Mouse (Mus musculus): ENCODE data around the gene Ino80d.
A peak's percentile ranks its signal among the peaks of the same experiment; 100 is the strongest.

Ino80d gene

DNA sequence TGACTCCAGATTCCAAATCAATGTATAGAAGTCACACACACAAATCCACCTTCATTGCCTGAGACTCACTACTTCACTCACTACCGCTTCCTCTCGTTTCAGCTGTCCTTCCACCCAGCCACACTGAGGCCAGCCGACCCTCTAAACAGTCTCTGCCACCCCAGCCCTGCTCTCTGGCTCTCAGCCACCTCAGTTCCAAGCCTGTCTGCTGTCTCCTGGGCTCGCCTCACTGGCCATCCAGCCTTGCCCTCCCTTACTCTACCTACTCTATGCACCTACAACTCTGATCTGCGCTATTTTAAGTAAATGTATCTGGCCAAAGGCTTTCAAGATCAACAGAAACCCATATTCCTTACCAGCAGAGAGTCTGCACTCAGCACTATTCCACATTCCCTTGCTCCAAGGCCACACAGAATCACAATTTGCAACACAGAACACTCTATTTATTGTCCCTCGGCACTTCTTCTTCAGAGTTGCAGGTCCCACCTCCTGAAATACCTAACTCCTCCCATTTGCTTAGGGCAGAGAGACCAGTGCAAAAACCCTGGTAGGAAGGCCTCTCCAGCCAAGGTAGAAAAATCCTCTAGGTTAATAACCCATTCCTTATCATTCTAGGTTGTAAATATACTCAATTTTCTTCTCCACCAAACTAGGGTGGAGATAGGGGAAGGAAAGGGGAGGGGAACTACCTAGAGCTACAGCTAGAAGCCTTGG is 6.7 kb downstream of the Ino80d start:
- no peak for DNase-seq (ENCODE audit: low spot score)

DNA sequence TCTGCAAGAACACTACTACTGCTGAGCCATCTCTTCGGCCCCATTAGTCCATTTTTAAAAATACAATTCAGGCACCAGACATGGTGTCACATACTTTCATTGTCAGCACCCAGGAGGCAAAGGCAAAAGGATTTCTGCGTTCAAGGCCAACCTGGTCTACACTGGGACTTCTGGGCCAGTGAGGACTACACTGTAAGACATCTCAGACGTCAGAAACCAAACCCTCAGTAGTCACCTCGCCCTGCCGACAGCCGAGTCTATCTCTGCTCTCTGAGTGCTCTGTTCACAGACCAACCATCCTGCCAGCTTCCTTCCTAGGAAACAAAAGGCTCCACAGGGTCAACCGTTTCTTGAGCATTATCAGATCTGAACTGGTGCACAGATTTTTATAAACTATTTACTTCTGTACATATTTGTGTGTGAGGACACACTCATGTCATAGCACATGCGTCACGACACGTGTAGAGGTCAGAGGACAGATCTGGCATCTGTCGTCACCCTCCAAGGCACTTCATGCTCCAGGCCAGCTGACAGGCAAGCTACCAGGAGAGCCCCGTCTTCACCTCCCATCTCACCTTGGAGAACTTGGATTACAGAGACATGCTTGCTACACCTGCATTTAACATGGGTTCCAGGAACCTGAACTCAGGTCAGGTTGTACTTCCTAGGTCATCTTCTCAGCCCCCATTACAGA is 11.6 kb downstream of the Ino80d start:
- DNase-seq (ENCODE audit: low spot score): no peak

DNA sequence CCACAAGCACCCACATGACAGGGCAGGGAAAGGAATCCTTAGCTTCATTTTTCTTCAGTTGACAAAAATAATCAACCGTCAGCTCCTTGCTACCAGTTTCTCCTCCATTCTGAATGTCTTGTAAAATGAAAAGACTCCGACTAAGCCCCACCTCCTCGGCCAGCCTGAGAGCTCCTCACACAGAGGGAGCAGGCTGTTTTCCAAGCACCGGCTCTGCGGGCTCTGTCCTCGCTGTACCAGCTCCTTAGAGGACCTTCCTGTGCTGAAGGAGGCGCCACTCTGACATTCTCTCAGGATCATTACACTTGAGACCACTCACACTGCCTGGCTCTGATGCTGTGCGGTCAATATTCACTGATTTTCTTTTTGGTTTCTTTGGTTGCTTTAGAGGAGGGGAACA is 14.3 kb downstream of the Ino80d start:
- DNase-seq (ENCODE audit: low spot score): no peak

DNA sequence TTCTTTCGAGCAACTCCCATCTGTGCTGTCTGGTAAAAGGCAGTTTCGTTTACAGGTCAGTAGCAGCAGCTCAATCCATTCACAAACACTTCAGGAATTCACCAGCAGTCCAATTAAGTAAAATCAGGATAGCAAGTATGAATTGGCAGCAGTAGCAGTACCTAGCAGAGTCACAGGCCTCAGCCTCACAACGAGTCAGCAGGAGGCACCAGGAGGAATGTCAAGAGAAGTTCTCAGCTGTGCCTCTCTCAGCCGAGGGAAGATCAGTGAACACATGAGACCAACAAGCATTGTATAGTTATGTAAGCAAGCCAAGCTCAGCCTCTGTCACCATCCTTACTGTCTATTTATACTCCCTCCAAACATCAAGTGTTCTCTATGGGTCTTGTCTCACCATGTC is 15.6 kb downstream of the Ino80d start:
- DNase-seq (ENCODE audit: low spot score): no peak

DNA sequence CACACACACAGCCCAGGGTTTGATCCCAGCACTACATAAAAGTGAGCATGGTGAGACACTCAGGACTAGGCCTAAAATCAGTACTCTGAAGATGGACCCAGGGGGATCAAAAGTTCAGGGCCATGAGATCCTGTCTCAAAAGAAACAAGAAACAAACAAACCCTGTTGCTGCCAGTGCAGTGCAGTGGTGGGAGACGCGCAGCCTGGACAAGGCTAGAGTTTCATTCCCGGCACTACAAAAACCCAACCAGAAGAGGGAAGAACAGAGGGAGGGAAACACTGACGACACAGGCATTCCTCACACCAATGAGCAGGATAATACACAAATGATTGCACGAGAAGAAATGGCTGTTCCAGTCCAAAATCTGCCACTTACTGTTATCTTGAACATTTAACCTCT is 18.4 kb downstream of the Ino80d start:
- DNase-seq (ENCODE audit: low spot score): no peak

DNA sequence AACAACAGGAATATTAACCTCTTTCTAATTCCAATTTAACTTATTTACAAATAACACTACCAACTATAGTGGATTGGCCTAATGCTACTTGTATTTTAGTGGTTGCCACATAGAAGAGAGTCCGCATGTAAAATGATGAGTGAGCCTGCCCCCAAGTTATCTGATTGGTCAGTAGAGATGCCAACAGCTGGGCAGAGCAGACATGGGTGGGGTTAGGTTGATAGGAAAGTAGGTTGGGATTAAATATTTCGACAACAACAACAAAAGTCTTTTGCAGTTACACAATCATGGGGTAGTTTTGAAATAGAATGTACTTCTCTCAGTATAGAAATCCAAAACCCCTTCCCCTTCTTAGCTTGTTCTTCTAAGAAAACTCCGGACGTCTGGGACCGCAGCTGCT is 24.7 kb downstream of the Ino80d start:
- no peak for DNase-seq (ENCODE audit: low spot score)

DNA sequence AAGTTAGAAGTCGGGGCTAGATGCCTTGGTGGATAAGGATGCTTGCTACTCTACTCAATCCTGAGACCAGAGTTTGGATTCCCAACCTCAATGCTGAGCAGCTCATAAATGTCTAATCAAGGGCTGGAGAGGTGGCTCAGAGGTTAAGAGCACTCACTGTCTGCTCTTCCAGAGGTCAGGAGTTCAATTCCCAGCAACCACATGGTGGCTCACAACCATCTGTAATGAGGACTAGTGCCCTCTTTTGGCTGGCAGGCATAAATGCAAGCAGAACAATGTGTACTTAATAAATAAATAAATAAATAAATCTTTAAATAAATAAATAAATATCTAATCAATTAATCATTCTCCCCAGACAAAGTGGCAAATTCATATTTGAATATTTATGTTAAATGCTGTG is 25.9 kb downstream of the Ino80d start:
- DNase-seq (ENCODE audit: low spot score): peak; percentile 1

DNA sequence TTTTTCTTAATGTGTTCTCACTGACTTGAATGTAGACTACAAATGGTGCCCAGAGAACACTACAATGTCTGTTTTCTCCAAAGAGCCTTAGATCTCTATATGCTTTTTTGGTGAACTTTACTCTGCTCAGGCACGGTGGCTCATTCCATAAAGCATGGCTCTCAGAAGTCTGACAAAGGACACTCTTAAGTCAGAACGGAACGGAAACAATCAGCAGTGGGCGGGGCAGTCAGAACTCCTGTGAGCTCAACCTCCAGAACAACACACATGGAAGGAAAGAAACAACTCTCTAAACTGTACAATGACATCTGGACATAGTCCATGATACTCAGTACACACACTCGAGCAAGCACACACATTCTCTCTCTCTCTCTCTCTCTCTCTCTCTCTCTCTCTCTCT is 34.2 kb downstream of the Ino80d start:
- no peak for DNase-seq (ENCODE audit: low spot score)

DNA sequence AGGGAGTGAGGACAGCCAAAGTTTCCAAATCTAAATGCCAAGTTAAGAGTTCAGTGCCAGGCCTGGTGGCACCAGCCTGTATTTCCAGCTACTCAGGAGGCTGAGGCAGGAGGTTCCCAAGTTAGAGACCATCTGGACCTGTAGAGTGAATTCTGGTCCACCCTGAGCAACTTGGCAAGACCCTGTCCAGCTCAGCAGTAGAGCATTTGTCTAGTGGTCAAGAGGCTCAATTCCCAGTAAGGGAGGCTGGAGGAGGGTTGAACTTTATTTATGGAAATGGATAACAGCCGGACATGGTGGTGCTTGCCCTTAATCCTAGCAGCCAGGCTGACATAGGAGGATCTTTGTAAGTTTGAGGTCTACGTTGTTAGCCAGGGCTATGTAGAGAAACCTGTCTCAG is 38.1 kb downstream of the Ino80d start:
- no peak for DNase-seq (ENCODE audit: low spot score)

DNA sequence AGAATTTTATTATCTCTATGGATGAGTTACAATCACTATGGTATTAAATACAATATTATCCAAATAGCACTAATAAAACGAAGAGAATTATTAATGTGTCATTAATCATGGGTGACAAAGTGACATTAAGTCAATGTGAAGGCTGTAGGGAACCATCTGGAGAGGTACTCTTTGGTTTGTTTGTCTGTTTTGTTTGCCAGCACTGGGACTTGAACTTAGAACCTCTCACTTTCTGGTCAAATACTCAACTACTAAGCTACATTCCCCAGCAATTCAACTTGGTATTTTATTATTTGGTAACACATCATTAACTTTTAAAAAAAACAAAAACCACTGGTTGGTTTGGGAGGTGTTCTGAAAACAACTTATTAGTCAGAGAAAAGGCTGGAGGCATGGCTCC is 43.1 kb downstream of the Ino80d start:
- DNase-seq (ENCODE audit: low spot score): no peak

DNA sequence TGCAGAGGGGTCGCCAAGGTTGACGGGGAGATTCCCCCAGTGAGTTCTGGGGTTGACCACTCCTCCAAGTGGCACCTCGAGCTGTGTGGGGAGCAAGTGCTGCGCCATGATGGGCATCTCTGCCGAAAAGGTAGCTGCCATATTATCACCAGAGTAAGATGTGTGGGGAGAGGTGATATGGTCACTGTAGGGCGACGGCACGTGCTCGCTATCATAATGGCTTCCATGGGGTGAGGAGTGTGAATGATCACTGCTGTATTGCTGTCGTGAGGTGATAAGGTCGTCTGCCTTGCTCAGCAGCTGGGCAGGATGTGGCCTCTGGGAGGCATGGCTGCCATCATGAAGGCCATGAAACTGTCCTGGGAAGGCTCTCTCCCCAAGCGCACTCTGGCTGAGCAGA is 56.1 kb downstream of the Ino80d start:
- DNase-seq (ENCODE audit: low spot score): no peak

DNA sequence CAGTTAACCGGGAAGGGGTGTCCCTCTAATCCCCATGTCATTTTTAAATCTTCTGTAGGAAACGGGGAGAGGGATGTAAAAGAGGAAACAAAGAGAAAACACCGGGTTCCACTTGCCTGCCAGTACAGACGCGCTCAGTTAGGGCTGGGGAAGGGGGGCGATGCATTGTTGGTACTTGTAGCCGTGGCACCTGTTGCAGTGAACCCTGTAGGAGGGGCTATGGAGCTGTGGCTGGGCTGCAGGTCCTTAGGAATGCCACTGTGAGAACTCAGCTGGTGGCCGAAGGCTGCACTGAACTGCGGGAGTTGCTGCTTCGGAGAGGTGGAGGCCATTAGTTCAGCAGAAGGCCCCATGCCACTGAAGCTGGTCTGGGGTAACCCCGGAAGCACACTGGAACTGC is 56.6 kb downstream of the Ino80d start:
- DNase-seq (ENCODE audit: low spot score): no peak

DNA sequence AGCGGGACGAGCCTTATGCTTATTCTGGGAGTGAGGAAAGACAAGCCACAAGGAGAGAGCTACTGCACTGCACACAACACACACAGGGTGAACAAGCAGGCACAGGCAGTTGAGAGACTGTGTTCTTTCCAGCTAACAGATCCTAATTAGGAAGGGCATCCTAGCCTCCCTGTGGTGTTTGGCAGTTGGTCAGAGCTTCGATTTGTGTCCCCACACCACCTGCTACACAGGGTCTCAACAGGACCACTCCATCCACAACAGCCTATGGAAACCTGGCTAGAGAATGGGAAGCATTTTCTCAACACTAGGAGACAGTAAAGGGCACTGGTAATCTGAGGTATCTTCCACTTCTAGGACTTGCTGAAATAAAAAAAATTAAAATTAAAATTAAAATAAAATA is 57.1 kb downstream of the Ino80d start:
- DNase-seq (ENCODE audit: low spot score): no peak

DNA sequence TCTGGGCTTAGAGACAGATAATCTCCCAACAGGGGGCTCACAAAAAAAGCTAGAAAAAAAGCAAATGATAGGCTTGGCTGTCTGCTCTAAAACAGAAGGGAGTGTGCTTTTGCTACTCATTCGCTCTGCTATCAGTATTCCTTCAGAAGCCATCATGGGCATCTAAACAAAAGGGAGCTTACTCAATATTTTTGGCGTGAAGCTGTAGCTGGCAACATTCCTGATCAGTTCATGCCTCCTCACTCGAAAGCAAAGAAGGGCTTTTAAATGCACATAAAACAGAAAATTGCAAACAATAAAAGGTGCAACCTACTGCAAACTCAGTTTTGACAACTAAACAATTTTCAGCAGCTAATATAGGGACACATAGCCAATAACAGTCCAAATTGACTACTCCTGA is 59.1 kb downstream of the Ino80d start:
- no peak for DNase-seq (ENCODE audit: low spot score)

DNA sequence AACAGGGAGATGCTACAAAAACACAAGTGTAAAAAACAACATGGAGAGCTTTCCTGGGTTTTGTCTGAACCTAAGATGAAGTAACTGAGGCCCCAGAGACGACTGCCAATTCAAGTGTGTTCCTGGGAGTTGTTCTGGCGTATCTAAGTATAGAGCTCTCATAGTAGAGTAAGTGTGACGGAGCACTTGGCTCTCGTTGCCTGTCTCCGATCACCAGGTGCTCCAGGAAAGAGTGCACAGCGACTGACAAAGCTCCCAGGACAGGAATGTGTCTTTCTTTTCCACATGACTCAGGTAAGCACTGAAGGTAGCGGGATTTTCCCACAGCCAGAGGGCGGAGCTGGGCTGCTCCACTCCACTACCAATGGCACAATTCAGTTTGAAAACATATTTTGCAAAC is 63.6 kb downstream of the Ino80d start:
- DNase-seq (ENCODE audit: low spot score): no peak

DNA sequence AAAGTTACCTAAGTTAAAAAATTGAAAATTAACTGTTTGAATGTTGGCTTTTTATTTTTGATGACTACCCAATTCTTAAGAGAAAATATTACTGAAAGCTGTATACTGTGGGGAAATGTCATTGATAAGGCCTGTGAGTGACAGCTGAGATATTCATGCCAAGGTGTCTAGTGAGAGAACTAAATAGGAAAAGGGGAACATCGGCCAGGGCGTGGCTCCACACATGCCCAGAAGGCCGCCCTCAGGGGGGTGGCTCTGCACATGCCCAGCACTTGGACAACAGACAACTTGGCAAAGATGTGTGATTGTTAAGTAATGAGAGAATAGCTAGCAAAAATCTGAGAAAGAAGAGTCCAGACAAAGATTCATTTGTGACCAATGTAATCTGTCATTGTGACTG is 64.5 kb downstream of the Ino80d start:
- DNase-seq (ENCODE audit: low spot score): no peak

DNA sequence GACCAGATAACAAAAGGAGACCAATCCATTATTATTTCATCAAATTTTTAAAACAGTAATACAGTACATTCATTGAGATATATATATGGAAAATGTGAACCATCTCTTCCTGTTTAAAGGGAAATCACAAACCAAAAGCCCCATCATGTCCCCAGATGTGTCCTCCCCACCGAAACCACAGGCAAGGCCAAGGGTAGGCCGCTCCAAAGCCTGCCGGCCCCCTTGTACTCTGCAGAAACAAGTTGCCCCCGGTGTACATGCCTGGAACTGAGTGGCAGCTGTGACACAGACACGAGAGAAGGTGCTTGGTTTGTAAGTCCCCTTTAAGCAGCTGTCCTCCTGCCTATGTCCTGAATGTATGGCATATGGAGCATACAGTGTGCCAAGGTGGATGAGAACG is 66.5 kb downstream of the Ino80d start:
- no peak for DNase-seq (ENCODE audit: low spot score)

DNA sequence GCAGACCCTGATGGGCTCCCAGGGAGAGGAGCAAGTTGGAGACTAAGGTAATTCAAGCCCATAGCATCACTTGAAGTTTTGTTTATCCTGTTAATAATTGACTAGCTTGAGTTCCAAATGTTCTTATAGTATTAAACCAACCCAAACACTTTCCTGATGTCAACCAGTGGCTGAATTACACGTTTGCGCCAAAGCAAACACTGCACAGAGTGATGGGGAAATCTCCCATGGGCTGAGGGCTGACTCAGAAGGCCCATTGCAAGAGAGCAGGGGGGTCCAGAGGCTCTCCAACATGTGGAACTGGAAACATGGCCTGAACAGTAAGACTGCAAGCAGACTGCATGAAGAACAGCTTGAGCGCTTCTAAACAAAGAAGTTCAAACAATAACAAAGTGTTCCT is 81.5 kb downstream of the Ino80d start:
- no peak for DNase-seq (ENCODE audit: low spot score)

DNA sequence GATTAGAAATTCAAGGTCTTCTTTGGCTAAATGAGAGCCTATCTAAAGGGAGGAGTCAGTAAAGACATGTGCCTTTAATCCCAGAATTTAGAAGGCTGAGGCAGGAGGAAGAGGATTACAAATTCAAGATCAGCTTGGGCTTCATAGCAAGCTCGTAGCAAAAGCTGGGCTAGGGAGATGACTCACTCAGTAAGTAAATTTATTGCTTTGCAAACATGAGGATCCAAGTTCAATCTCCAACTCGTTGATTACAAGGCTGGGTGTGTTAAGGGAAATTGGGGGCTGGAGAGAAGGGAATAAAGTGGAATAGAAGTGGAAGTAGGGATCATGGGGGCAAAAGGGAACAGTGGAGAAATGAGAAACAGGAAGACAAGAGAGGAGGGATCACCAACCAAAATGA is 94.6 kb downstream of the Ino80d start:
- DNase-seq (ENCODE audit: low spot score): no peak

DNA sequence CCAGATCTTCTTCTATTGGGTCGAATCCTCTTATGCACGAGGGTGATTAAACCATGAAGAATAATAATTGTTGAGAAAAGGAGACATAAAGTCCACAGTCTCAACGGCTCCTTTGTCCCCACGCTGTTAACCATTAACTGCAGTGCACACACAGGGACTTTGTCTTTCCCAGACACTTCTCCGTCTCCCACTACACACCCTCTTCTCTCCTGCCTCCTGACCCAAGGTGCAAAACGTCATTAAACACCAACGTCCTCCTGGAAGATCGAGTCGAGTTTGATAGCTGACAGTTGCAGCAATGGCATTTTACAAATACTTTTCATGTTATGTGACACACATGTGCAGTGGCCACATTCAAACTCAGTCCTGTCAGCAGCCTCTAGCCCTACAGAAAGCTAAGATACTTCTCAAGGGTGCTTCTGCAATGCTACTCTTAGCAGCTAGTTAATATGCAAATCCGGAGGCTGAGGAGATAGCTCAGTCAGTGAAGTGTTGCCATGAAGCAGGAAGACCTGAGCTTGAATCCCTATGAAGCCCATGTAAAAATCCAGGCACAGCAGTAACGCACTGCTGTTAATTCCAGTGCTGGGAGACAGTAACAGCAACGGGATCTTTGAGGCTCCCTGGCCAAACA is 109.3 kb downstream of the Ino80d start:
- DNase-seq (ENCODE audit: low spot score): no peak

DNA sequence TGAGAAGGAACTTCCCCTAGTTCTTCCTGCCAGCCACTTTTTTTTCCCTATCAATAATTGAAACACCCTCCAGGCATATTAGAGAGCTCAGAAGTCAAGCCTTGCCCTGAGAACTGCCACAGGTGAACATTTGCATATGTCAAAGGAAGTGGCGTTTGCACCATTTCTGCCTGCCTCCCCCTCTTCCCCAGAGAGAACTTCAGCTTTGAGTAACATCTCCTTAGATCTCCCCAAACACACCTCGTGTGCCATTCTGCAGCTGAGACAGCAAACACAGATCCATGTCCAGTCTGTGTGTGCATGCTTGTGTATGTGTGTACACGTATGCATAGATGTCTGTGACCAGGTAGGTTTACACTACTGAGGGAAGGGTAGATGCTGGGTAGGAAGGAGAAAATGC is 112.6 kb downstream of the Ino80d start:
- DNase-seq (ENCODE audit: low spot score): no peak

DNA sequence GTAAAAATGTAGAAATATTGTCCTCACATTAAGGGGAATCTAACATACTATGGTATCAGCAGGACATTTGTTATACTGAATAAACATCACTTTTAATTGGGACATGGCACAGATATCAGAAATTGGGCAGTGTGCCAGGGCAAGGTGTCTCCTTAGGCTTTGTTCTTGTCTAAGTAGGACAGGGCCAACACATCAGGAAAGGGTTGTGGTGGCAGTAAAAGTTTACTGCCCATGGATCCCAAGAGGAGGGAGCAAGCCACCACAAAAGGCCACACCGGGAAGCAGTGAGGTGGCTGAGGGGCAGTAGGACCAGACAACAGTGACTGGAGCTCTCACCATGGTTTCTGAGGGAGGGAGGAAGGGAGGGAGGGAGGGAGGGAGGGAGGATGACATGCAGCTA is 121.1 kb downstream of the Ino80d start:
- DNase-seq (ENCODE audit: low spot score): no peak

DNA sequence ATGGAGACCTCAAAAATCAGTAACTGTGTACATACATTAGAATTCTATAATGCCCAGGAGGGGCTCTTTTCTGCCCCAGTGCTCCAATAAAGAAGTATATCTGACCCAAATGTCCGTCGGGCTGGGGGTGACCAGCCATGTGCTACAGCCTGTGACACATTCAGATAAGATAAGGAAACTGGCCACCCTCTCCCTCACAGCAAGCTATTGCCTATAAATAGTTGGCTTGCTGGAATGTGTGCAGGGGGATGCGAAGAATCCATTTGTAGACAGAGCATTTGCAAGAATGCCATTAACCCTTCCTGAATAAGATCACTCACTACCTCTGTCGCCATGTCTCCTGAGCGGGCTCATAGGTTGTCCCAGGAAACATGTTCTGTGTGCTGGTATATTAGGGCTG is 121.8 kb downstream of the Ino80d start:
- no peak for DNase-seq (ENCODE audit: low spot score)

DNA sequence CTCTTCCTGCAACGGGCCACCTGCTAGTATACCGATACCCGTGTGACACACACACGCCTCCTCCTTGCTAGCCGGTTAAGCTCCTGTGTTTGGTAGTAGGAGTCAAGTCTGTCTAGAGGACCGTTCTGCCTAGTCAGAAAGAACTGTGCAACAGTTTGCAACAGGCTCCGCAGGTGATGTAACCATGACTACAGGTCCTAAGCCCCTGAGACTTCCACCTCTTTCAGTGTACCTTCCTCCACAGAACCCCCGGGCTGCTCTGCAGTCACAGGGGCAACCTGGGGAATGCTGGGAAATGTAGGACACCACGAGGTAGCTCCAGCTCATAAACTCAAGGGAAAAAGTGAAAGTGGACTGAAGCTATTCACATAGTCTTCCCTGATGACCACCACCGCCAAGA is 123.4 kb downstream of the Ino80d start:
- DNase-seq (ENCODE audit: low spot score): no peak
